ENCODE assay signal across 8 mouse cellular contexts in the genomic region with DNA sequence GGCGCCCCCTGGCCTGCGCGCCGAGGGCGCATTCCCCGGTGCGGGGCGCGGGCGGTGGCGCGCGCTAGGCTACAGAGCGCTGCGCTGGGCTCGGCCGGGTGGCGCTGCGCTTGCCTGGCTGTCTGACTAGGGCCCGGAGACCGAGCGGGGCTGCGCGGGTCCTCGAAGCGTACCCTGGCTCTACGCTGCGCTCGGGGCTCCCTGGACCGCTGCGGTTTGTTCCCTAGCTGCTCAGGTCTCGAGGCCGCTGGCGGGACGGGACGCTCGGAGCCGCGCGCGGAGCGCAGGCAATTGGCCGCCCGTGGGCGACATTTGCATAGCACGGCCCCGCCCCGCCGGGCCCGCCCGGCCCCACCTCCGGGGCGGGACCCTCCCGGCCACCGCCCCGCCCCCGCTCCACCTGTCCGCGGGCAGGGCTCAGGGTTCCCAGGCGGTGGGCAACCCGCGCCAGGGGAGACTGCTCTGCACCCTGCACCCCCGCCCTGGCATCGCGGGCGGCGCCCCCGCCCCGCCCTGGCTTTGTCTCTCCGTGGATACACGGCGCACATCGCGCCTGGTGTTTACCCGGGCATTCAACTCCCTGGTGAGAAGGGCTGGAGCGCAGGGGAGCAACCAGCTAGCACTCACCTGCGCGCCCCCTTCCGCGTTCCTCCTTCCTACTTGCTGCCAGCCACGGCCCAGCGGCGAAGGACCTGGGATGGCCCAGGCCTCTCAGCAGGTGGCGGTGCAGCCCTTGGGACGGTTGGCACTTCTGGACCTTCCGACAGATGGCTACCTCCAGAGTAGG. TPM values are rescaled to one million over a fixed set of nuclear protein-coding genes. Genes with fewer than 3 reads are reported as not detected.
DNase-seq lines count a peak whose midpoint lies in the region; ATAC-seq and TF ChIP-seq lines count a peak whose summit lies in the region.

A gene (minus strand): TSS at position 779 of the 787 bp plus-strand sequence.

- peak; percentile 6 for TF ChIP-seq CTCF in C2C12 (IDR thresholded peaks at IDR 0.05; ENCODE audit: control insufficient read depth, insufficient read depth, insufficient read length)
- peak; percentile 70 for TF ChIP-seq CTCF in liver, adult 2 months (IDR thresholded peaks at IDR 0.05; ENCODE audit: low read depth, low read length)

- H3K9me3 ChIP-seq in embryonic facial prominence, embryonic 14.5 days (ENCODE audit: control insufficient read depth, low read length): no peaks in the 10 kb centered on the region

- peak within 1 kb of the TSS; percentile 92 for H3K4me2 ChIP-seq in embryonic facial prominence, embryonic 14.5 days (ENCODE audit: low read depth, low read length)
- H3K4me2 ChIP-seq in myocyte (ENCODE audit: low read depth): peak within 1 kb of the TSS; percentile 77

- peaks cover 42% of the 10 kb centered on the region for H3K4me1 ChIP-seq in embryonic facial prominence, embryonic 14.5 days (ENCODE audit: control insufficient read depth, insufficient read depth, low read length)
- H3K4me1 ChIP-seq in liver, adult 2 months (ENCODE audit: control insufficient read depth, insufficient read depth, low read length): no peaks in the 10 kb centered on the region; the same call in 1 of the 2 replicates

- peak; percentile 46 to 58 for DNase-seq in adrenal gland, postnatal 4 days (ENCODE audit: low spot score in 2 of 2)
- DNase-seq in embryonic facial prominence, embryonic 14.5 days (ENCODE audit: low spot score): peak; percentile 94
- DNase-seq in heart, adult 9 months (ENCODE audit: low spot score in 2 of 2): peak; percentile 76 to 80
- peak; percentile 86 for DNase-seq in kidney, adult 9 months
- DNase-seq in liver, adult 2 months (ENCODE audit: extremely low read depth, low read depth, low spot score): peak; percentile 56
- DNase-seq in splenic B cell, adult 2 months (ENCODE audit: low read depth, low spot score): peak; percentile 70

- peak; percentile 87 for ATAC-seq in embryonic facial prominence, embryonic 14.5 days (ENCODE audit: low read depth)

- peak within 1 kb of the TSS; percentile 95 for H3K9ac ChIP-seq in embryonic facial prominence, embryonic 14.5 days (ENCODE audit: low read depth, low read length)
- H3K9ac ChIP-seq in liver, adult 2 months (ENCODE audit: low read depth, low read length): peak within 1 kb of the TSS; percentile 83

- no peaks in the 10 kb centered on the region for H3K79me3 ChIP-seq in C2C12 (ENCODE audit: low read depth)

- H3ac ChIP-seq in C2C12 (ENCODE audit: control insufficient read depth, insufficient read length, low read depth) (peak within 1 kb of the TSS; percentile 58), myocyte (ENCODE audit: control insufficient read depth, insufficient read length) (peak within 1 kb of the TSS; percentile 19)

- peak within 1 kb of the TSS; percentile 86 for H3K27ac ChIP-seq in embryonic facial prominence, embryonic 14.5 days (replicated peaks; ENCODE audit: low read depth, low read length)
- H3K27ac ChIP-seq in liver, adult 2 months (replicated peaks; ENCODE audit: insufficient read depth, low read depth, low read length): peak within 1 kb of the TSS; percentile 46; the same call in 1 of the 2 replicates

- TF ChIP-seq POLR2A in liver, adult 2 months (IDR thresholded peaks at IDR 0.05; ENCODE audit: extremely low read depth, insufficient read depth, low read length): peak; percentile 72; the same call in 1 of the 2 replicates
- TF ChIP-seq POLR2A in myocyte (IDR thresholded peaks at IDR 0.05; ENCODE audit: insufficient read length, low read depth): peak; percentile 21

- 2% methylated on average over 17 of the region's 86 CpGs for whole genome bisulfite sequencing in embryonic facial prominence, embryonic 14.5 days
- under 1% methylated on average over 85 of the region's 86 CpGs for WGBS in liver, adult 2 months

- H3K36me3 ChIP-seq in C2C12 (ENCODE audit: control insufficient read depth, insufficient read depth) (no peaks in the 10 kb centered on the region), myocyte (ENCODE audit: control insufficient read depth, insufficient read depth) (no peaks in the 10 kb centered on the region)
- peaks cover 11% of the 10 kb centered on the region for H3K36me3 ChIP-seq in embryonic facial prominence, embryonic 14.5 days (ENCODE audit: control insufficient read depth, insufficient read depth, low read length)
- no peaks in the 10 kb centered on the region for H3K36me3 ChIP-seq in liver, adult 2 months (ENCODE audit: control insufficient read depth, insufficient read depth, low read length)
- no peaks in the 10 kb centered on the region for H3K36me3 ChIP-seq in splenic B cell, adult 2 months (ENCODE audit: control insufficient read depth, insufficient read depth, low read length, poor library complexity, severe bottlenecking)

- H3K4me3 ChIP-seq in C2C12 (ENCODE audit: insufficient read depth, poor library complexity, severe bottlenecking) (no peak within 1 kb of the TSS), myocyte (no peak within 1 kb of the TSS)
- peak within 1 kb of the TSS; percentile 92 for H3K4me3 ChIP-seq in embryonic facial prominence, embryonic 14.5 days (ENCODE audit: low read depth, low read length)
- peak within 1 kb of the TSS; percentile 73 for H3K4me3 ChIP-seq in liver, adult 2 months (ENCODE audit: insufficient read depth, low read depth, low read length)

- H3K27me3 ChIP-seq in C2C12 (ENCODE audit: control insufficient read depth, insufficient read depth, insufficient read length) (peaks cover 44% of the 10 kb centered on the region), myocyte (ENCODE audit: control insufficient read depth, insufficient read depth, insufficient read length) (peaks cover 59% of the 10 kb centered on the region)
- H3K27me3 ChIP-seq in embryonic facial prominence, embryonic 14.5 days (replicated peaks; ENCODE audit: control insufficient read depth, insufficient read depth, low read length): no peaks in the 10 kb centered on the region
- H3K27me3 ChIP-seq in liver, adult 2 months (ENCODE audit: control insufficient read depth, insufficient read depth, low read length): no peaks in the 10 kb centered on the region; the same call in 1 of the 2 replicates
- H3K27me3 ChIP-seq in splenic B cell, adult 2 months (ENCODE audit: control insufficient read depth, insufficient read depth, low read length, poor library complexity, severe bottlenecking): no peaks in the 10 kb centered on the region

- no peaks in the 10 kb centered on the region for H3K79me2 ChIP-seq in C2C12 (ENCODE audit: control insufficient read depth, insufficient read depth)
- no peaks in the 10 kb centered on the region for H3K79me2 ChIP-seq in liver, adult 2 months (ENCODE audit: control insufficient read depth, insufficient read depth, low read length)
- H3K79me2 ChIP-seq in myocyte (ENCODE audit: control insufficient read depth, insufficient read depth): no peaks in the 10 kb centered on the region

TF ChIP-seq in C2C12, 6 proteins besides CTCF, POLR2A, EP300 and RAD21:
- no peak for TF ChIP-seq MAX (IDR thresholded peaks at IDR 0.05)
- TF ChIP-seq CEBPB (IDR thresholded peaks at IDR 0.05; ENCODE audit: low read depth): no peak
- no peak for TF ChIP-seq USF1 (IDR thresholded peaks at IDR 0.05; ENCODE audit: low read depth)
- no peak for TF ChIP-seq FOSL1 (IDR thresholded peaks at IDR 0.05; ENCODE audit: insufficient read depth, low read length, poor library complexity, severe bottlenecking)
- no peak for TF ChIP-seq MYOD1 (IDR thresholded peaks at IDR 0.05; ENCODE audit: control insufficient read depth, insufficient read length, low read depth)
- no peak for TF ChIP-seq MYOG (IDR thresholded peaks at IDR 0.05; ENCODE audit: control insufficient read depth, extremely low read depth, insufficient read length)

TF ChIP-seq in myocyte, 11 proteins besides CTCF, POLR2A, EP300 and RAD21:
- peak in 1 of 3 experiments; percentile 46 for TF ChIP-seq MYOG (IDR thresholded peaks at IDR 0.05; ENCODE audit: control insufficient read depth in 1 of 3, insufficient read depth in 1 of 3, insufficient read length in 2 of 3, low read depth in 2 of 3)
- no peak for TF ChIP-seq CEBPB (IDR thresholded peaks at IDR 0.05; ENCODE audit: insufficient read depth, poor library complexity, severe bottlenecking)
- peak in 1 of 3 experiments; percentile 81 for TF ChIP-seq MYOD1 (IDR thresholded peaks at IDR 0.05; ENCODE audit: control insufficient read depth in 1 of 3, insufficient read length in 2 of 3, low read depth in 2 of 3)

RNA-seq across cellular contexts. Expression of the gene that starts here (rescaled TPM):
- polyA plus RNA-seq in C2C12 (2012; fragmentation: generic; extraction: Trizol) (0.36 TPM), myocyte (2012; fragmentation: generic; extraction: Trizol) (1.4 TPM)
- 10 to 100 TPM; 28.9 to 32.8 TPM for total RNA-seq in adrenal gland, postnatal 4 days (2021)
- 32.8 and 36.9 TPM in 2 replicates for polyA plus RNA-seq in embryonic facial prominence, embryonic 14.5 days (2014; fragmentation: Nextera tagmentation; extraction: Ambion mirVana)
- 3.5 and 4.6 TPM in 2 replicates for total RNA-seq in liver, adult 2 months (2014; rRNA removed)
- polyA plus RNA-seq in liver, adult 2 months (2012; rRNA removed): 6.7 and 8.9 TPM in 2 replicates

Comparison
In these comparisons a context has a peak if more than half of its experiments do, and no peak if none do; other contexts are left out.
1. H3K4me3 ChIP-seq: peak in embryonic facial prominence, embryonic 14.5 days (single experiment) and liver, adult 2 months (single experiment); none in C2C12 (single experiment) and myocyte (single experiment).
2. Peak in every context shown above with its lines, with median percentiles within 50 percentile points of each other: DNase-seq.